Mouse (Mus musculus) gastrocnemius, postnatal 14 days (tissue): ENCODE measurements at regions not wholly inside any gene's neighbourhood (a gene's known extent, or its start where the extent isn't known, plus 50 kb on each side); places are given as distances from the start of the nearest gene placed in this dataset.
"Not testable (repeated sequence)": the region's sequence is repeated elsewhere in the genome, so short reads cannot be mapped to it uniquely, and the experiment has no call there.

Source experiments
- DNase-seq: peaks from one replicate; pipeline ENCODE4 v3.0.0; 2021; ENCODE audit warnings: mixed read lengths
- intact Hi-C: fragments of 180-260 bp; cut with DNase I; formaldehyde crosslinking; loops from one replicate; pipeline ENCODE4 v1.15.1; 2025; ENCODE audit warnings: low total_unique reads

DNA sequence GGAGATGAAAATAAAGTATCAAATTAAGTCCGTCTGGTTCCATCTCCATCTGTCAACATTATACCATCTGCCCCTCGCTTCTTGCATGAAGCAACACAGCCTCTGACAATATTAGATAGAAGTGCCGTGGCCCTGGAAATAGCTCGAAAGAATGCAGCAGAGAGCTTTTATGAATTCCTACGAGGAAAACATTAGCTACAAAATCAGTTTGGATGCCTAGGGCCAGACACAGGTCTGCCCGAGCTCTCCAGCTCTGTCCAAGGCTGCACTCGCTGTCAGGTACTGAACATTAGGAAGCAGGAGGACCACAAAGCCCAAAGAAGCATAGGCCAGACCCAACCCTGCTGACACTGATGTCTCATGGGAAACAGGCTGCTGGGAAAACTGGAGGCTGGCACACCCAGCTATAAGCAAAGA lies 192.3 kb downstream of the Tcp10c start:
- no peak for DNase-seq
- intact Hi-C loops: no loop called here

DNA sequence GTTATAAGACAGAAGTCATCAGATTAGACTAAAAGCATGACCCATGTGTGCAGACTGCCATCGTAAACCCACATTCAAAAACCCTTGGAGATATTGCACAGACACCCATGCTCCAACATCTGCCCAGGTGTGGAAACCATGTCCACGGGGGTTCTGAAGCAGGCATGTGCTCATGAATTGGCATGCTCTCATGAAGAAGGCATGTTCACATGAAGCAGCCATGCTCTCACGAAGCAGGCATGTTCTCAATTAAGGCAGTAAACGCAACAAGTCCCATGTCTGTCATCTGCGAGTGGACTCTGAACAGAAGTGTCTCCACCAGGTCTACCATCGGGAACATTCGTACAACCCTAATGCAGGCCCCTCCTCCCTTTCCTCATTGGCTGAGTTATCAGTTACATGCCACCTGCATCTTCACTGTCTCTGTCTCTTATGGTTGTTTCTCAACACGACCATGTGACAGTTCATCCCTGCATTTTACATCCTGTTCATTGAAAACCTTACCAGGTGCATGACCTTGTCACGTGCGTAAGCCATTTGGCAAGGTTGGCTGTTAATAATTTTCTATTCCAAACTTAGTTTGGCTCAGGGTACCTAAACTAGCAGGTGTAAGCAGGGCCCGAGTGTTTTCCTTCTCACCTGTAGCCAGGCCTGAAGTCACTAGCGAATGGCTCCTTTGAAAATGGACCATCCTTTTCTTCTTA lies 193.4 kb downstream of the Tcp10c start:
- no peak for DNase-seq
- intact Hi-C loops: no loop called here

DNA sequence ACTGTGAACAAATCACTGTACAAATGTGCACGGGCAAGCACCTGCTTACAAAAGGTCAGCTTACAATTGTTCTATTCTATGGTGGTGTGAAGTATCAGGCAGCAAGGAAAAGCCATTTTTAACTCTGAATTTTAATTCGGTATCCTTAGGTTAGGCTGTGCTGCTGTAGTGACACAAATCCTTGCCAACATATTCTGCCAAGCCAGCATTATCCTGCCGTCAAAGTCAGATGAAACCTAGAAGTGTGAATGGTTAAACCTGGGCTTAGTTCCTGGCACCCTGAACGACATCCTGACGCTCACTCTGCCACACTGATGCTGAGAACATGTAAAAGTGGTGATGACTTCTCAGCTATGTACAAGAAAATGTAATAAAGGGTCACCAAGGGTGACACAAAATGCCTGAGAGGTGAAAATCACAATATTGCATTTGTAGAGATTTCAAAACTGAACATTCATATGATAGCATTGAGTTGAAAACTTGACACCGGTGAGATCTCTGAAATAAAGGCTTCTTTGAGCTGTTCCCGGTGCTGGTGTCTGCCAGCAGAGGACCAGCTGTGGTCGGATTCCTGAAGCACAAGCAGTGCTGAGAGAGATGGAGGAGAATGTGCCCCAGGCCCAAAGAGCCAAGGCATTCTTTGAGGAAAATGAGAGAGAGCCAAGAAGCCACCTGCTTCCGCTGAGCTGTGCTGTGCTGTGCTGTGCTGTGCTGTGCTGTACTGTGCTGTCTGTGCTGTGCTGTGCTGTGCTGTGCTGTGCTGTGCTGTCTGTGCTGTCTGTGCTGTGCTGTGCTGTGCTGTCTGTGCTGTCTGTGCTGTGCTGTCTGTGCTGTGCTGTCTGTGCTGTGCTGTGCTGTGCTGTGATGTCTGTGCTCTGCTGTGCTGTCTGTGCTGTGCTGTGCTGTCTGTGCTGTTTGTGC lies 195.9 kb downstream of the Tcp10c start:
- intact Hi-C loops: no loop called here
- DNase-seq: no peak

GRCm38 (mm10) chr17:13550896-13551267 lies 196.5 kb downstream of the Tcp10c start:
- intact Hi-C loops: not testable (repeated sequence)

DNA sequence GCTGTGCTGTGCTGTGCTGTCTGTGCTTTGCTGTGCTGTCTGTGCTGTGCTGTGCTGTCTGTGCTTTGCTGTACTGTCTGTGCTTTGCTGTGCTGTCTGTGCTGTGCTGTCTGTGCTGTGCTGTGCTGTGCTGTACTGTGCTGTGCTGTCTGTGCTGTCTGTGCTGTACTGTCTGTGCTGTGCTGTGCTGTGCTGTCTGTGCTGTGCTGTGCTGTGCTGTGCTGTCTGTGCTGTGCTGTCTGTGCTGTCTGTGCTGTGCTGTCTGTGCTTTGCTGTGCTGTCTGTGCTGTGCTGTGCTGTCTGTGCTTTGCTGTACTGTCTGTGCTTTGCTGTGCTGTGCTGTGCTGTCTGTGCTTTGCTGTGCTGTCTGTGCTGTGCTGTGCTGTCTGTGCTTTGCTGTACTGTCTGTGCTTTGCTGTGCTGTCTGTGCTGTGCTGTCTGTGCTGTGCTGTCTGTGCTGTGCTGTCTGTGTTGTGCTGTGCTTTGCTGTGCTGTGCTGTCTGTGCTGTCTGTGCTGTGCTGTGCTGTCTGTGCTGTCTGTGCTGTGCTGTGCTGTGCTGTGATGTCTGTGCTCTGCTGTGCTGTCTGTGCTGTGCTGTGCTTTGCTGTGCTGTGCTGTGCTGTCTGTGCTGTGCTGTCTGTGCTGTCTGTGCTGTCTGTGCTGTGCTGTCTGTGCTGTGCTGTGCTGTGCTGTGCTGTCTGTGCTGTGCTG lies 197.5 kb downstream of the Tcp10c start:
- intact Hi-C loops, DNase-seq: not testable (repeated sequence)

More at GRCm38 (mm10) chr17:13550896-13551267, 196.5 kb downstream of the Tcp10c start:
- DNase-seq: not testable (repeated sequence)

- DNase-seq, intact Hi-C loops: not testable (repeated sequence)
These were observed 198.5 kb downstream of the Tcp10c start for GRCm38 (mm10) chr17:13552840-13553239.

- intact Hi-C loops: not testable (repeated sequence)
- DNase-seq: peak; percentile 65
These were observed 201.1 kb downstream of the Tcp10c start for GRCm38 (mm10) chr17:13555311-13556059.

GRCm38 (mm10) chr17:13556060-13556660 lies 201.8 kb downstream of the Tcp10c start:
- intact Hi-C loops, DNase-seq: not testable (repeated sequence)

DNA sequence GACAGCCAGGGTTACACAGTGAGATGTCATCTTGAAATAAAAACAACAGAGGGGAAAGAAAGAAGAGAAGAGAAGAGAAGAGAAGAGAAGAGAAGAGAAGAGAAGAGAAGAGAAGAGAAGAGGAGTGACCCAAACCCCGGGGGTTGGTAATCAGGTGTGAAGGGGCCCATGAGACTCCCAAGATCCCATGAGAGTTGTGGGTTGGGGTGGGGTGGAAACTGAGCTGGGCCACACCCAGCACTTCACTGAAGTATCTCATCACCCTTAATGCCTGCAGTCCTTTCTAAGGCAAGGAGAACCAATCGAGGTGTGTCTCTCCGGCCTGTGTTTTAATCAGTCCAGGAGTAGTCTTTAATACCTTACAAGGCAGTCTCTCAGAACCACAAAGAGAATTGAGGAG lies 201.5 kb upstream of the Afdn start:
- intact Hi-C loops: no loop called here
- no peak for DNase-seq

DNA sequence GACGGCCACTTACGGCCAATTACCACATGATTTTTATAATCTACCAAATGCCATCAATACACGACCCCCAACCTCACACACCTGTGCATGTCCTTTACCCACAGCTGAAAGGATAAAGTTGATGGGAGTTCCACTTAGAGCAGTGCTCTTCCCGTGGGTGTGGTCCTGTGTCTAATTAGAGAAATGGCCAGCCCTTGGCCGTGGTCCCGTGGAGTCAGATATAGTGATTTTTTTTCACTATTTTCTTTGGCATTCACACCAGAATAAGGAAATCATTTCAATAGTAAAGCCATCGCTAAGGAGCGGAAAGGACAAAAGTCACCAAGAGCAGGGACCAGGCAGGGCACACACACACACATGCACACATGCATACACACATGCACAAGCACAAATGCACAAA lies 199.0 kb upstream of the Afdn start:
- intact Hi-C loops: no loop called here
- no peak for DNase-seq

DNA sequence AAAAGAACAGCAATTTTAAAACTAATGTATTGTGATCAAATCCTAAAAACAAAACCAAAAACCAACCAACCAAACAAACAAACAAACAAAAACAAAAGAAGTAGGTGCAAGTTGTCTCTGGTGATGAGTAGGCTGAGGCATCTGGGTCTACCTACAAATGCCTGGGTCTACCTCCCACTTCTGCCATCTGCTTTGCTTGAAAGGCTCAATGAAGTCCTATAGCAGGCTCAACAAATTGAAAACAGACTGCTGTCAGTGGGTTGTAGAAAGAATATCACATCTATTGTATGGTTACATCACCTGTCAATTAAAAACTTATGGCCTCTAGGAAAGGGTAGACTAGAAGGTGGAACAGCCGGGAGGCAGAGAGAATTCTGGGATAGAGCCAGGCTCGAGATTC lies 197.4 kb upstream of the Afdn start:
- intact Hi-C loops: no loop called here
- DNase-seq: no peak

DNA sequence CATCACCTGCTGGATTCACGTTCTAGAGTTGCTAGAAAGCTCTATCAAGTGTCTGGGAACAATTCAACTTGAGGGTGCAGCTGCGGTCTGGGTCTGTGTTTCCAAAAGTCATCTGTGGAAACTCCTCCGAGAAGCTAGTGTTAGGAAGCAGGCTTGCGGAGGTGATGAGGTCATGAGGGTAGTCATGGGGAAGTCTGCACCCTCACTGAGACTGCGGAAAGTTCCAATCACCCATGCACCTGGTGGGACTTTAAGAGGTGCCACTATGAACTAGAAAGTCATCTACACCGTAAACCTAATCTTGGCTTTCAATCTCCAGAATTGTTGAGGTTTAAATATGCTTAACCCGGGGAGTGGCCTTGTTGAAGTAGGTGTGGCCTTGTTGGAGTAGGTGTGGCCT lies 195.5 kb upstream of the Afdn start:
- intact Hi-C loops: no loop called here
- DNase-seq: no peak

- no peak for DNase-seq
- intact Hi-C loops: no loop called here
These were observed 193.7 kb upstream of the Afdn start for GRCm38 (mm10) chr17:13566680-13567079.

GRCm38 (mm10) chr17:13567183-13567582 lies 193.2 kb upstream of the Afdn start:
- intact Hi-C loops: no loop called here
- no peak for DNase-seq

- no peak for DNase-seq
- intact Hi-C loops: no loop called here
These were observed 189.5 kb upstream of the Afdn start for GRCm38 (mm10) chr17:13570796-13571195.

DNA sequence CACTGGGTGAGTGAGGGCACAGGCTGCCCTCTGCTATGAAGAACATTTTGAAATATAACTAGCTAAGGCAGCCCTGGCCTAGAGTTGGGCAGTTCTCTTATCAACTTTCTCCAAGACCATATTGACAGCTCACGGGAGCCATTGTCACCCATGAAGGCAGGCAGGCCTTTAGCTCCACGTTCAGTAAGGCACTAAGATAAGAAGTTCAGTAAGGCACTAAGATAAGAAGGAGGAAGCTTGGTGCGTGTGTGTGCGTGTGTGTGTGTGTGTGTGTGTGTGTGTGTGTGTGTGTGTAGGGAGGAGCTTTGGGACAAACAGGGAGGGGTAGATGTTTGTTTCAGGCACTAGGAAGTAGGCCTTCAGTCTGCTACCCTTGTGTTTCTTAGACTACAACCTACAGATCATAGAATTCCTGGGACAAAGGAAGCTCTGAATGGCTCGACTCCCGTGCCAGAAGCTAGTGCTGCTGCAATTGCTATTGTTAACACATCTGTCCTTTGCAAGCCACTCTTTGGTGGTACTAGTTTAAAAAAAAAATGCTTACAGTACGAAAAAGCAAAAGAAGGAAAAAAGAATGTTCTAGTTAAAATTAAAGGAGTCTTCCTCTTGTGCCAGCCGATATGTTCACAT lies 188.0 kb upstream of the Afdn start:
- intact Hi-C loops: no loop called here
- no peak for DNase-seq

DNA sequence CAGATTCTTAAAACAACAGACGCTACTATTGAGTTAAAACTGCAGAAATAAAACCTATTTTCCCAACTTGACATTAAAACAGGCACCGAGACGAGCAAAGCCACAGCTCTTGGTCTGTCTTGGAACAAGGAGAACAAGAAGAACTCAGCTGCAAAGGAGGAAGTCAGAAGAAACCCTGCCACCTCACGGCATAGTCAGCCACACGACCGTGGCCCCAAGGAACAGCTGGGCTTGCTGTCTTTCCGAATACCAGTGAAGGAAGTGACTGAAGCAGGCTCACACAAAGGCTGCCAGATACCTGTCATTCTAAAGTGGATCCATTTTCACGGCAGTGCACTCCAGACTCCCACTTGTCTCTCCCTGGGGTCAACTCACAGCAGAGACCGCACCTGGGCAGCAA lies 187.3 kb upstream of the Afdn start:
- intact Hi-C loops: no loop called here

DNA sequence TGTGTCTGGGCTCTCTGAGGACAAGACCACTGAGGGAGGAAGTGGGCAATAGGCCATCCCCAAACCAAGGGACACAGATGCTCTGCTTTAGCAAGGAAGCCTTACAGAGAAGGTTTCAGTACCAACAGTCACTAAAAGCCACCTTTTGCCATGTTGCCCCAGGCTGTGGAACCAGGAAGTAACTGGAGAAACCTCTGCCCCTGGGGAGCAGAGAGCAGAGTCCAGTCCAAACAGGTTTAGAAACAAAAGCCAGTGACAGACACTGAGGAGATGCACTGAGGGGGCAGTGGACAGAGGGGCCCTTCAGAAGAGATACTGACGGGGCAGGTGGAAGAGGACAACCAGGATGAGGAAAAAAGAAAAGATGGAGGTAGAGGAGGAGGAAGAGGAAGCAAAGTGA lies 186.2 kb upstream of the Afdn start:
- DNase-seq: no peak
- intact Hi-C loops: no loop called here

More for the DNA sequence above, 187.3 kb upstream of the Afdn start:
- no peak for DNase-seq
